Mouse (Mus musculus): Measurements from ENCODE around the gene Apoc2. TPM values are rescaled to one million over a fixed set of nuclear protein-coding genes. Genes with fewer than 3 reads are reported as not detected.

Gene Apoc2
- total RNA-seq, 2 experiments from 2014 or later, result 1.1 to 2.1 TPM

DNA sequence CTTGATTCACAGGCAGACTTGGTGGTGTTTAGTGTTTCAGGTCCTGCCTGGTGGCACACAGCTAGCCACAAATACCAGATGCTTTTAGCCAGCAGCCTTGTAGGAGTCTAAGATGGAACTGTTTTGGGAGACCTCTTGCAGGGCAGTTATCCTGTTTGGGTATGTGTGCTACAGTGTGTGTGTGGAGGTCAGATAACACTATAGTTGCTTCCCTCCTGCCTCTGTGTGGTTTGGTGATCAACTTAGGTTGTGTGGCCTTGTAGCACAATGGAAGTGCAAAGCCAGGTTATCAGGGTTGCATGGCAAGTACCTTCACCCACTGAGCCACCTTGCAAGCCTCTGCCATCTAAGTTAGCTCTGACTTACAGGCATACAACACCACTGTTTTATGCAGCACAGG, 45.0 kb downstream of the Apoc2 start:
- DNase-seq (ENCODE audit: low spot score in 2 of 2), result no peak

DNA sequence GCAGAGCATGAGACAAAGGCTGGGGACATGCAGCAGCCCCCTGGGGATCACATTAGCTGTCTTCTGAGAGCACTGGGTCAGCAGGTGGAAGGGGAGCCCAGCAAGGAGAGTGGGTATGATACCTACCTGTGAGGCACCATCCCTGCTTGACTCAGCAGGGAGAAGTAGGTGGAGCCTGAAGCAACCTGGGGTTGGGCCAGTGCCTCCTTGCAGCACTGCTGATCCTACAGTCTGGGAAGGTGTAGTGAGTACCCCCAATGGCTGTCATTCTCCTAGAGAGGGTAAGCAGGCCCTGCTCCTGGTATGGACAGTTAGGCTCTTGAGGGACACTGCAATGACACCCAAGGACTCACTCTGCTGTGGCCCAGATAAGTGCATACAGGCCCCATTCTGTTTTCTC, 45.5 kb downstream of the Apoc2 start:
- DNase-seq (ENCODE audit: low spot score in 2 of 2), result no peak

DNA sequence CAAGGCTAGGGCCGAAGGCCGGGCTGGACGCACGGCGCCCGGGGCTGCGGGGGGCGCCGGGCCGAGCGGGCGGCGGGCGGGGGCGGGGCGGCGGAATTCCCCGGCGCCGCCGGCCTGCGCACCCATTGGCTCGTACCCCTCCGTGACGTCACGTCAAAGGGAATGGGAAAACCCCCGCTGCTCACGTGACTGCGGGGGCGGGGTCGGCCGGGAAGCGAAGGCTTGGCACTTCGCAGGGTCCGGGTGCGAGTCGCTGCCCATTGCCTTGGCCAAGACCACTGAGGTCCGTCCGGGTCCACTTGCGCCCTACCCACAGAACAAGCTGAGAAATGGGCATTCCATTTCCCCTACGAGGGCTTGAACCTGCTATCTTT, 48.4 kb downstream of the Apoc2 start, which contains the start of gene Relb:
TSS of gene Relb (minus strand) at position 78 of the 374 bp plus-strand sequence.
- DNase-seq (ENCODE audit: low spot score in 2 of 2), result peak; percentile 92 to 93

DNA sequence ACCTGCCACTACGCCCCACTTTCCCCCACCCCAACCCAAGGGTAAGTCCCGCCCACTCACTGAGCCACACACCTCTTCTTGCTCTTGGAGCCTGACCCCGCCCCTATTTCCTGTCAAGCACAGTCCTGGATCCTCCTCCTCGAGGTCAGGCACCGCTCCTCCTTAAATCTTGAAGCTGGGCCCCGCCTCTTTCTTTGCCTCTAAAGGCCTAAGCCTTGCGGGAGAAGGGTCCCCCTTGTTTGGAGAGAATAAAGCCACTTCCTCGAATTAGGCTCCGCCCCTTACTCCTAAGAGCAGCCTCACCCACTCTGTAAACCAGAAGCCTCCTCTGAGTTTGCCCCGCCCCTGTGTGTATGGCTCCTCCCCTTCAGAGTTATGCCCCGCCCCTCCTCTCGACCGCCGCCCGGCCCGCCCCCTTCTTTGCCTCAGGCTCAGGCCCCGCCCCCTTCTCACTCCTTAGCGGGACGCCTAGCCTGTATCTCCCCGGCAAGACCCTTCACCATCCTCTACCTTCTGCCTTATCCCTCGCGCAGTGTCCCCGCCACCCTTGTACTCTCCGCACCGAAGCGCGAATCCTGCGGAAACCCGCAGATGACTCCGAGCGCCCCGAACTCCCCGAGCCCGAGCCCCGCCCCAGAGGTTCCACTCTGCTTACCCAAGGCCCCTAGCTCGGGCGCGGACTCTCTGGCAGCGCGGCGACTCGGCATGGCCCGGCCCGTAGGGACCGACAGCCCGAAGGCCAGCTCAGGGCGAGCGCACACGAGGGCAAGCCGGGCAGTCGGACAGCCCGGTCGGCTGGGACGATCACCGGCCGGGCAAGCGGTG, 49.0 kb downstream of the Apoc2 start:
- peak; percentile 93 to 94 for DNase-seq (ENCODE audit: low spot score in 2 of 2)

DNA sequence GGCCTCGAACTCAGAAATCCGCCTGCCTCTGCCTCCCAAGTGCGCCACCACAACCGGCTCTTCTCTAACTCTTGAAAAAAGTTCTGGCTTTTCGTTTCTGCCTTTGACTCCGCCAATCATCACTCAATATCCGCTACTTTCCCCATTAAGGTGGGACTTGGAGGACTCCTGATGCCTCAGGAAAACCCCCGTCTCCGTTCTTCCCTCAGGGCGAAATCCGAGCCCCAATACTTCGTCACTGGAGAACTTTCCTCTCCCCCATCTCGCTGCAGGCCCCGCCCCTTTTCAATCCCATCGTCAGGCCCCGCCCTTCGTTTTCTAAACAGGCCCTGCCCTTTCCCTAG, 49.6 kb downstream of the Apoc2 start:
- no peak for DNase-seq (ENCODE audit: low spot score in 2 of 2)

DNA sequence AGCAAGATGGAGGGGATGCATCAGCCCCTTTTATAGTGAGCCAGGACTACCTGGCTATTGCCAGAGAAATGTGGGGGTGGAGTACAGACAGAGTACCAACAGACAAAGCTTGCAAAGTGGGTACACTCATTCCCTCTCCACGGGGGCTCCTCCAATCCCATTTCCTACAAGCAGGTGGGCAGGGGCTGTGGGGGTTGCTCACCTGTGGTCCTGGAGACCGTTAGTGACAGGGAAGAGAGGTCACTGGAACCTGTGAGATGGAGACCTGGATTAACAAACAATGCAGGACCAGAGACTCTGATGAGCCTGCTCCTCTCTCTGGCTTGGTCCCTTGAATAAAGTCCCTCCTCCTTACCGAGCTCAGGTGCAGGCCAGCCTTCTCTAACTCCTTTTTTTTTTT, 50.0 kb downstream of the Apoc2 start:
- no peak for DNase-seq (ENCODE audit: low spot score in 2 of 2)

DNA sequence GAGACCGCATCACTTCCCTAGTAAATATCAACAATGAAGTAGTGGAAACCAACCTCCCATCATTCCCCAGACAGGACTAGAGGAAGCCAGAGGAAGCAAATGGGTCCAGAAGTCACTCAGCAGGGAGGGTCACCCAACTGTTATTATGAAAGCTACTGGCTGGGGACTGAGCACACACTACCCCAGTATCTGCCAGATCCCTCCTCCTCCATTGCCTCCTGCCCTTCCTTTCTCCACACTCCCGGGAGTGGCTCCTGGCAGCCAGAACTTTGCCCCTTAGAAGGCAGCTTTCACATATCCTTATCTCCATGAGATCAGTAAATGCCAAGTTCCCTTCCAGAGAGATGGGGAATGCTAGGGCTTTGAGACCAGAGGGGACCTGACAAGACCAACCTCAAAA, 54.3 kb downstream of the Apoc2 start:
- DNase-seq (ENCODE audit: low spot score in 2 of 2), result no peak

DNA sequence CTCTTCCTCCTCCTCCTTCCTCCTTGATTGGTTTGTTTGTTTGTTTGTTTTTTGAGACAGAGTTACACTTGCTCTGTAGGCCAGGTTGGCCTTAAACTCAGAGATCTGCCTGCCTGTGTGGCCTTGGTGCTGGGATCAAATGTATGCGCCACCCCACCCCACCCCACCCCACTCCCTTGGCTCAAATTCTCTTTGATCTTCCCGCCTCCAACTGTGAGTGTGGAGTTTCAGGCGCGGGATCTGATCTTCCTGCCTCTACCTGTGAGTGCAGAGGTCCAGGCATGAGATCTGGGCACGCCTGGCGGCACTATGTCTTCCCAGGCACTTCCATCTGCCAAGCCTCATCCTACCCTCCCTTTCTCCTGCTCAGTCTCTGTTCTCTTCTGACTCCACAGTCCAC, 55.5 kb downstream of the Apoc2 start:
- no peak for DNase-seq (ENCODE audit: low spot score in 2 of 2)

Other genes starting within 250 kb of the Apoc2 start
- 10 to 100 TPM; 35.9 to 54.0 TPM for gene Mark4, start 219.1 kb downstream of the Apoc2 start, total RNA-seq (2021)
- 10 to 100 TPM; 31.7 to 36.8 TPM for gene Exoc3l2, start 214.6 kb downstream of the Apoc2 start, total RNA-seq (2021)
- gene Bloc1s3, start 169.6 kb downstream of the Apoc2 start, total RNA-seq (2021), result 10 to 100 TPM in 1 of 2 experiments, 1 to 10 TPM in 1; 8.4 to 10.0 TPM
- gene Trappc6a, start 169.5 kb downstream of the Apoc2 start, total RNA-seq (2021), result 10 to 100 TPM; 70.0 to 92.4 TPM
- under 1 TPM in 1 of 2 experiments, not detected in 1; 0.17 TPM for gene Nkpd1, start 160.1 kb downstream of the Apoc2 start, total RNA-seq (2021)
- 10 to 100 TPM; 72.8 to 73.6 TPM for gene Ppp1r37, start 114.9 kb downstream of the Apoc2 start, total RNA-seq (2021)
- gene Zfp296, start 100.7 kb downstream of the Apoc2 start, total RNA-seq (2021), result 1 to 10 TPM in 1 of 2 experiments, under 1 TPM in 1; 0.46 to 1.2 TPM
- 10 to 100 TPM; 66.7 to 85.1 TPM for gene Gemin7, start 100.3 kb downstream of the Apoc2 start, total RNA-seq (2021)
- gene Clasrp, start 73.5 kb downstream of the Apoc2 start, total RNA-seq (2021), result 10 to 100 TPM; 36.5 to 36.9 TPM
- 10 to 100 TPM; 31.9 TPM for gene Relb, start 48.5 kb downstream of the Apoc2 start, total RNA-seq (2021)
- gene Clptm1, start 12.9 kb downstream of the Apoc2 start, total RNA-seq (2021), result 100 to 1,000 TPM; 136 to 157 TPM
- under 1 TPM in 1 of 2 experiments, not detected in 1; 0.50 TPM for gene Gm44805, start 3.5 kb upstream of the Apoc2 start, total RNA-seq (2021)
- 100 to 1,000 TPM in 1 of 2 experiments, 10 to 100 TPM in 1; 31.6 to 112 TPM for gene Apoc4, start 3.5 kb upstream of the Apoc2 start, total RNA-seq (2021)
- gene Apoc1, start 14.7 kb upstream of the Apoc2 start, total RNA-seq (2021), result 100 to 1,000 TPM; 156 to 789 TPM
- gene Apoe, start 21.2 kb upstream of the Apoc2 start, total RNA-seq (2021), result 1,000 to 10,000 TPM; 1,225 to 1,306 TPM
- gene Tomm40, start 37.5 kb upstream of the Apoc2 start, total RNA-seq (2021), result 100 to 1,000 TPM; 123 to 126 TPM
- 100 to 1,000 TPM in 1 of 2 experiments, 10 to 100 TPM in 1; 76.9 to 105 TPM for gene Nectin2, start 72.5 kb upstream of the Apoc2 start, total RNA-seq (2021)
- gene Bcam, start 93.1 kb upstream of the Apoc2 start, total RNA-seq (2021), result 10 to 100 TPM; 43.2 to 53.2 TPM
- gene Cblc, start 118.9 kb upstream of the Apoc2 start, total RNA-seq (2021), result under 1 TPM in 1 of 2 experiments, not detected in 1; 0.64 TPM
- 10 to 100 TPM; 21.9 to 34.8 TPM for gene Bcl3, start 144.8 kb upstream of the Apoc2 start, total RNA-seq (2021)
- gene Gm19345, start 174.1 kb upstream of the Apoc2 start, total RNA-seq (2021), result not detected
- gene Ceacam16, start 183.4 kb upstream of the Apoc2 start, total RNA-seq (2021), result not detected
- not detected for gene Ceacam19, start 210.0 kb upstream of the Apoc2 start, total RNA-seq (2021)
- gene Pvr, start 243.2 kb upstream of the Apoc2 start, total RNA-seq (2021), result 10 to 100 TPM; 20.8 to 32.4 TPM

All from adrenal gland, adult 18-20 months (tissue).